Mouse (Mus musculus) c-Kit-positive CD71-positive TER-119-negative erythroid progenitor cells, embryonic 14.5 days (primary cell): ENCODE data around the gene Hexim1.

Experiments used
- DNase-seq: peaks from one replicate; pipeline ENCODE4 v3.0.0-alpha.2; 2013; ENCODE audit warnings: low read depth

Hexim1 gene

GRCm38 (mm10) chr11:103098531-103099190, 17.4 kb upstream of the Hexim1 start:
- no peak for DNase-seq

- DNase-seq = no peak
Observed at GRCm38 (mm10) chr11:103099352-103099940, 16.6 kb upstream of the Hexim1 start.

- DNase-seq = no peak
Observed at GRCm38 (mm10) chr11:103100361-103100760, 15.7 kb upstream of the Hexim1 start.

GRCm38 (mm10) chr11:103101481-103101865, 14.6 kb upstream of the Hexim1 start, which contains the start of the genes Plcd3 and Acbd4:
TSS of gene Plcd3 (minus strand) at chr11:103101658.
TSS of gene Acbd4 (plus strand) at chr11:103101682.
- peak; percentile 53 for DNase-seq

GRCm38 (mm10) chr11:103101866-103102501, 14.0 kb upstream of the Hexim1 start:
- DNase-seq = peak; percentile 64

- peak; percentile 95 for DNase-seq
Observed at GRCm38 (mm10) chr11:103102725-103103349, 13.2 kb upstream of the Hexim1 start.

- no peak for DNase-seq
Observed at GRCm38 (mm10) chr11:103103621-103104020, 12.4 kb upstream of the Hexim1 start.

GRCm38 (mm10) chr11:103104469-103104868, 11.6 kb upstream of the Hexim1 start:
- DNase-seq = peak; percentile 74

GRCm38 (mm10) chr11:103105180-103105725, 10.8 kb upstream of the Hexim1 start:
- DNase-seq = no peak

- DNase-seq = no peak
Observed at GRCm38 (mm10) chr11:103105810-103106209, 10.2 kb upstream of the Hexim1 start.

GRCm38 (mm10) chr11:103106386-103106785, 9.6 kb upstream of the Hexim1 start:
- no peak for DNase-seq

GRCm38 (mm10) chr11:103111301-103111700, 4.7 kb upstream of the Hexim1 start:
- DNase-seq = no peak

GRCm38 (mm10) chr11:103111881-103112551, 4.0 kb upstream of the Hexim1 start:
- DNase-seq = no peak

- no peak for DNase-seq
Observed at GRCm38 (mm10) chr11:103112552-103112912, 3.5 kb upstream of the Hexim1 start.

GRCm38 (mm10) chr11:103113005-103113404, 3.0 kb upstream of the Hexim1 start:
- no peak for DNase-seq

GRCm38 (mm10) chr11:103113771-103114170, 2.3 kb upstream of the Hexim1 start:
- DNase-seq = no peak

GRCm38 (mm10) chr11:103114270-103114943, 1.6 kb upstream of the Hexim1 start:
- DNase-seq = no peak

- DNase-seq = no peak
Observed at GRCm38 (mm10) chr11:103115163-103116007, 646 bp upstream of the Hexim1 start.

- no peak for DNase-seq
Observed at GRCm38 (mm10) chr11:103116959-103117590, 1.0 kb downstream of the Hexim1 start.

GRCm38 (mm10) chr11:103117591-103118009, 1.6 kb downstream of the Hexim1 start:
- no peak for DNase-seq
